Mouse (Mus musculus): ENCODE results near the gene Socs5.

Socs5 gene

GRCm38 (mm10) chr17:87108507-87109292, 1.2 kb downstream of the Socs5 start:
- in situ Hi-C loops (cut with MboI) = no loop called here

- in situ Hi-C loops (cut with MboI) = no loop called here
Observed at GRCm38 (mm10) chr17:87109504-87109903, 2.0 kb downstream of the Socs5 start.

GRCm38 (mm10) chr17:87112852-87113592, 5.5 kb downstream of the Socs5 start:
- in situ Hi-C loops (cut with MboI) = no loop called here

GRCm38 (mm10) chr17:87115615-87116014, 8.1 kb downstream of the Socs5 start:
- in situ Hi-C loops (cut with MboI) = no loop called here

GRCm38 (mm10) chr17:87118966-87119526, 11.6 kb downstream of the Socs5 start:
- in situ Hi-C loops (cut with MboI) = no loop called here

GRCm38 (mm10) chr17:87125344-87125743, 17.9 kb downstream of the Socs5 start:
- in situ Hi-C loops (cut with MboI) = no loop called here

- in situ Hi-C loops (cut with MboI) = no loop called here
Observed at GRCm38 (mm10) chr17:87132258-87132657, 24.8 kb downstream of the Socs5 start.

- in situ Hi-C loops (cut with MboI) = no loop called here
Observed at GRCm38 (mm10) chr17:87133823-87134222, 26.3 kb downstream of the Socs5 start.

- in situ Hi-C loops (cut with MboI) = no loop called here
Observed at GRCm38 (mm10) chr17:87134631-87135030, 27.2 kb downstream of the Socs5 start.

GRCm38 (mm10) chr17:87135741-87136140, 28.3 kb downstream of the Socs5 start:
- in situ Hi-C loops (cut with MboI) = no loop called here

GRCm38 (mm10) chr17:87141188-87141935, 33.9 kb downstream of the Socs5 start:
- in situ Hi-C loops (cut with MboI) = no loop called here

GRCm38 (mm10) chr17:87142271-87142670, 34.8 kb downstream of the Socs5 start:
- in situ Hi-C loops (cut with MboI) = no loop called here

- in situ Hi-C loops (cut with MboI) = no loop called here
Observed at GRCm38 (mm10) chr17:87143186-87143585, 35.7 kb downstream of the Socs5 start.

- in situ Hi-C loops (cut with MboI) = no loop called here
Observed at GRCm38 (mm10) chr17:87146415-87147021, 39.0 kb downstream of the Socs5 start.

GRCm38 (mm10) chr17:87149762-87150161, 42.3 kb downstream of the Socs5 start:
- in situ Hi-C loops (cut with MboI) = no loop called here

GRCm38 (mm10) chr17:87152984-87153383, 45.5 kb downstream of the Socs5 start:
- in situ Hi-C loops (cut with MboI) = no loop called here

- in situ Hi-C loops (cut with MboI) = no loop called here
Observed at GRCm38 (mm10) chr17:87155664-87156063, 48.2 kb downstream of the Socs5 start.

- in situ Hi-C loops (cut with MboI) = no loop called here
Observed at GRCm38 (mm10) chr17:87157739-87158138, 50.3 kb downstream of the Socs5 start.

GRCm38 (mm10) chr17:87158597-87158996, 51.1 kb downstream of the Socs5 start:
- in situ Hi-C loops (cut with MboI) = no loop called here

GRCm38 (mm10) chr17:87160270-87160669, 52.8 kb downstream of the Socs5 start:
- in situ Hi-C loops (cut with MboI) = no loop called here

- in situ Hi-C loops (cut with MboI) = no loop called here
Observed at GRCm38 (mm10) chr17:87164312-87164922, 56.9 kb downstream of the Socs5 start.

All from mature B cell (primary cell).